Mouse (Mus musculus): ENCODE results near the gene Sp8. TPM values are rescaled to one million over a fixed set of nuclear protein-coding genes. Genes with fewer than 3 reads are reported as not detected.

Gene Sp8
- polyA plus RNA-seq, 1 experiment from 2014 or later = not detected

DNA sequence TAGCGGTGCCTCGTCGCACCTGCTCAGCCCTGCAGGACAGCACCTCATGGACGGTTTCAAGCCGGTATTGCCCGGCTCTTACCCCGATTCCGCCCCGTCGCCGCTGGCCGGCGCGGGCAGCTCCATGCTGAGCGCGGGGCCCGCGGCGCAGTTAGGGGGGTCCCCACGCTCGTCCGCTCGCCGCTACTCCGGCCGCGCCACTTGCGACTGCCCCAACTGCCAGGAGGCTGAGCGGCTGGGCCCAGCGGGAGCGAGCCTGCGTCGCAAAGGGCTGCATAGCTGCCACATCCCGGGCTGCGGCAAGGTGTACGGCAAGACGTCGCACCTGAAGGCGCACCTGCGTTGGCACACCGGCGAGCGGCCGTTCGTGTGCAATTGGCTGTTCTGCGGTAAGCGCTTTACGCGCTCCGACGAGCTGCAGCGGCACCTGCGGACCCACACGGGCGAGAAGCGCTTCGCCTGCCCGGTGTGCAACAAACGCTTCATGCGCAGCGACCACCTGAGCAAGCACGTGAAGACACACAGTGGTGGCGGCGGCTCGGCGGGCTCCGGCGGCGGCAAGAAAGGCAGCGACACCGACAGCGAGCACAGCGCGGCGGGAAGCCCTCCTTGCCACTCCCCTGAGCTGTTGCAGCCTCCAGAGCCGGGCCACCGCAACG is 3.2 kb downstream of the Sp8 start:
- Histone ChIP-seq H3K36me3 (ENCODE audit: insufficient read depth) (no peaks in the 10 kb centered on the region), H3K4me3 (ENCODE audit: low read depth, low read length) (peak overlapping the region; percentile 33), H3K9me3 (ENCODE audit: low read depth, low read length) (no peaks in the 10 kb centered on the region), H3K27ac (ENCODE audit: low read depth) (no peak overlapping the region), H3K4me1 (ENCODE audit: insufficient read depth) (no peaks in the 10 kb centered on the region), H3K4me2 (peak overlapping the region; percentile 56), H3K9ac (no peak overlapping the region), H3K27me3 (ENCODE audit: insufficient read depth, low read length) (peaks cover 88% of the 10 kb centered on the region)
- WGBS = under 1% methylated on average over 78 of the region's 78 CpGs
- ATAC-seq (ENCODE audit: insufficient read depth) (peak; percentile 40; the same call in 1 of the 2 replicates), DNase-seq (no peak)
- no peak for TF ChIP-seq CTCF (IDR thresholded peaks at IDR 0.05; ENCODE audit: low read depth)

DNA sequence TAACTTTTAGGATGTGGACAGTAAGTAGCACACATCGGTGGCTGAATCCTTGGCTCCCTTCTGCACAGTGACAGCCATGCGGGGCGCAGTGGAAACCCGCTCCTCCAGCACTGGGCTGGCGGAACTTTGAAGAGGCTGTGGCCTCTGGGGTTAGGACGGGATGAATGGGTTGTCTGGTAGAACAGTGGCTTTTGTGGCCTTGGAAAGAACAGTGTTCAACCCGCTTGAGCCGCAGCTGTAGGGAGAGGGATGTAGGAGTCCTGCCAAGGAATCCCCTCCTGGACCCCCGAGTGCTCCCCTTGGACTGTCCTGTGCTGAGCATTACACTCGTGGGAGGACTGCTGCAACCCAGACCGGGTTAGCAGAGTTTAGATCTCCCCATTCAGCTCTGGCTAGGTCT is 3.9 kb downstream of the Sp8 start:
- Histone ChIP-seq H3K9ac (no peak overlapping the region), H3K9me3 (ENCODE audit: low read depth, low read length) (no peaks in the 10 kb centered on the region), H3K4me2 (no peak overlapping the region), H3K27me3 (ENCODE audit: insufficient read depth, low read length) (peaks cover 85% of the 10 kb centered on the region), H3K36me3 (ENCODE audit: insufficient read depth) (no peaks in the 10 kb centered on the region), H3K4me1 (ENCODE audit: insufficient read depth) (no peaks in the 10 kb centered on the region), H3K4me3 (ENCODE audit: low read depth, low read length) (no peak overlapping the region), H3K27ac (ENCODE audit: low read depth) (no peak overlapping the region)
- TF ChIP-seq CTCF (IDR thresholded peaks at IDR 0.05; ENCODE audit: low read depth) = no peak
- WGBS = under 1% methylated on average over 11 of the region's 11 CpGs
- ATAC-seq (ENCODE audit: insufficient read depth) (0 out of 2 replicates have a peak, but pooled peaks have one; percentile 4), DNase-seq (no peak)

DNA sequence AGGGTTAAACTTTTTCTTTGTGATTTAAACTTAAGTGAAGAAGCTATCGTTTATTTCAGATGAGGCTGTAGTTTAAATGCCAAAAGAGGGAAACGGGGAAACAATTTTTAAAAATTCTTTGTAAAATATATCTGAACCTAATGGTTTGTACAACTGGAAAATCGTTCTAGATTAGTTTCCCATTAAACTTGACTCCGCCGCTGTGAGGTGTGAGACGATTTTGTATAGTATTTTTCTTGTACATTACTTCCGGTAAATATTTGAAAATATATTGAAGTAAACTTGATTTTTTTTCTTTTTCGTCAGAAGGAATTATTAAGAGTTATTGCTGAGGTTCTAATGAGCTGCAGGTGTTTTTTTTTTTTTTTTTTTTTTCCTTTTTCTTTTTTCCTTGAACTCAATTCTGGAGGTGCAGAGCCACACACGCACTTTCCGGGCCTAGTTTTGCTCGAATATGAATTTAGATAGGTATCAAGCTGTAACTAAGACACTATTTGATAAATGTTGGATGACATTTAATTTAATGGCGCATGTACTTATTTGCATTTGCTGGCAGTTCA is 4.8 kb downstream of the Sp8 start:
- DNase-seq (no peak), ATAC-seq (ENCODE audit: insufficient read depth) (no peak)
- Histone ChIP-seq H3K9me3 (ENCODE audit: low read depth, low read length) (no peaks in the 10 kb centered on the region), H3K4me3 (ENCODE audit: low read depth, low read length) (no peak overlapping the region), H3K9ac (no peak overlapping the region), H3K27me3 (ENCODE audit: insufficient read depth, low read length) (peaks cover 80% of the 10 kb centered on the region), H3K27ac (ENCODE audit: low read depth) (no peak overlapping the region), H3K4me1 (ENCODE audit: insufficient read depth) (no peaks in the 10 kb centered on the region), H3K36me3 (ENCODE audit: insufficient read depth) (no peaks in the 10 kb centered on the region), H3K4me2 (no peak overlapping the region)
- WGBS = 30% methylated on average over 12 of the region's 12 CpGs
- TF ChIP-seq CTCF (IDR thresholded peaks at IDR 0.05; ENCODE audit: low read depth) = no peak

DNA sequence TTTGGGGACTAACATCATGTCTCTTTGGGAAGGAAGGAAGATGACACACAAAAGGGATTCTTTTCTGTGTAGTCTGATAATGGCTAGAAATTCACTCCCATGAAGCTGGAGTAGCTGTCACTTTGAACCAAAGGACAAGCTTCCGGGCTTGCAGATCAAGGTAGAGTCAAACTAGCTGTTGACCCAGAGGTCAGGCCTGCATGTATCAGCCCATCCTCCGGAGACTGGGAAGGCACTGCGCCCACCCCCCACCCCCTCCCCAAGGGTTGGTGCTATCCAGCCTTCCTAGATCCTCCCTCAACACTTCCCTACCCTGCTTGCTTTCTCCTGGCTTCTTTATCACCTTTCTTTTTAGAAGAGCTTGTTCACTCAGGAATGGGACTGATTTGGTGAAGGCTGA is 7.2 kb downstream of the Sp8 start:
- no peak overlapping the region for H3K4me3 ChIP-seq (ENCODE audit: low read depth, low read length)
- no peak overlapping the region for H3K4me2 ChIP-seq
- 7% methylated on average over 3 of the region's 3 CpGs for WGBS
- no peaks in the 10 kb centered on the region for H3K9me3 ChIP-seq (ENCODE audit: low read depth, low read length)
- H3K36me3 ChIP-seq (ENCODE audit: insufficient read depth) = no peaks in the 10 kb centered on the region
- H3K9ac ChIP-seq = no peak overlapping the region
- no peak for ATAC-seq (ENCODE audit: insufficient read depth)
- no peak for DNase-seq
- peaks cover 66% of the 10 kb centered on the region for H3K27me3 ChIP-seq (ENCODE audit: insufficient read depth, low read length)
- no peak for TF ChIP-seq CTCF (IDR thresholded peaks at IDR 0.05; ENCODE audit: low read depth)
- no peak overlapping the region for H3K27ac ChIP-seq (ENCODE audit: low read depth)
- H3K4me1 ChIP-seq (ENCODE audit: insufficient read depth) = no peaks in the 10 kb centered on the region

DNA sequence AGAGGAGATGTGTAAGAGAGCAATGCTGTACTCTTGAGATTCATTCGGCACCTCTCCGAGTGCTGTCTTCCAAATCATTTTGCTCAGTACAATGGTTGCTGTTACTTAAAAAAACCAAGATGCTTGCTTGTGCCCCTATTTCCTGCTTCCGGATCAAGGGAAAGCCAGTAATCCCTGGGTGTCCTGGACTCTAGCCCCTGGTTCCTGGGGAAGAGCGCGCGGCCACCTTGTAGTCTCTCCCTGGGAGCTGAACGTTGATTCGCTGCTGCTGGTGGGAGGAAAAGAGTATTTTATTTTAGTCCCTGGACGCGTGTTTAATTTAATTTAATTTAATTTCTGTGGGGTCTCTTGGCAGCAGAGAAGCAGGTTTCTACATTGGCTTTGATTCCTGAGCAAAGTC is 8.3 kb downstream of the Sp8 start:
- peak overlapping the region; percentile 36 for H3K4me3 ChIP-seq (ENCODE audit: low read depth, low read length)
- H3K27me3 ChIP-seq (ENCODE audit: insufficient read depth, low read length) = peaks cover 59% of the 10 kb centered on the region
- H3K4me1 ChIP-seq (ENCODE audit: insufficient read depth) = no peaks in the 10 kb centered on the region
- no peak overlapping the region for H3K9ac ChIP-seq
- peak overlapping the region; percentile 65 for H3K4me2 ChIP-seq
- no peaks in the 10 kb centered on the region for H3K36me3 ChIP-seq (ENCODE audit: insufficient read depth)
- no peak for ATAC-seq (ENCODE audit: insufficient read depth)
- no peak overlapping the region for H3K27ac ChIP-seq (ENCODE audit: low read depth)
- TF ChIP-seq CTCF (IDR thresholded peaks at IDR 0.05; ENCODE audit: low read depth) = no peak
- no peak for DNase-seq
- 2% methylated on average over 10 of the region's 10 CpGs for WGBS
- no peaks in the 10 kb centered on the region for H3K9me3 ChIP-seq (ENCODE audit: low read depth, low read length)

DNA sequence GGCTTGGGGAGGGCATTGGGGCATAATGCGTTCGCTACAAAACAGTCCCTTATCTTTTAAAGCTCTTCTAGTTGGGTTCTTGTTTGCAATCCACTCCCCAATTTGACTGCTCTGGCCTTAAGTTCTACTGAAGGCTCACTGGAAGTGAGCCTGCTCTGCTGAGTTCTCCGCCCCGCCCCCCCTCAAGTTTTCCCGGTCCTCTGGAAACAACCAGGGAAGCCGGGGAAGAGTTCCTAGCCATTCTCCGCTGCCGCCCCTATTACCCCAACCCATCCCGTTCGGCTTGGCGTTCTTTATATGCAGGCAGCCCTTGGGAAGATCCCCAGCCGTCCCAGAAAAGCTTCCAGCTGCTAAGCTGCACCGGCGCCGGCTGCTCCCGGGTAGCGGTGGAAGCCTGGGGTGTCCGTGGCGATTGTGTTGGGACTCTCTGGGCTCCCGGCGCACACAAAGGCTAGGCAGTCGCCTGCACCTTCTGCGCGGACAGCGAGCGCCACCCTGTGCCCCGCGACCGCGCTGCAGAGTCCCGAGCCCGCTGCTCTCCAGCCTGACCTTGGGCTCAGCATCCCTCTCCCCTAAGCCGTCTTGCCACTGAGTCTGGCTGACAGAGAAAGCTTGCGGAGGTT is 8.8 kb downstream of the Sp8 start:
- Histone ChIP-seq H3K4me2 (peak overlapping the region; percentile 65), H3K9ac (0 out of 2 replicates have a peak overlapping the region, but pooled peaks have one; percentile 16), H3K4me3 (ENCODE audit: low read depth, low read length) (peak overlapping the region; percentile 36), H3K27ac (ENCODE audit: low read depth) (no peak overlapping the region), H3K36me3 (ENCODE audit: insufficient read depth) (no peaks in the 10 kb centered on the region), H3K27me3 (ENCODE audit: insufficient read depth, low read length) (peaks cover 55% of the 10 kb centered on the region), H3K4me1 (ENCODE audit: insufficient read depth) (no peaks in the 10 kb centered on the region), H3K9me3 (ENCODE audit: low read depth, low read length) (no peaks in the 10 kb centered on the region)
- ATAC-seq (ENCODE audit: insufficient read depth) = peak; percentile 98
- WGBS = 1% methylated on average over 34 of the region's 34 CpGs
- peak; percentile 94 for TF ChIP-seq CTCF (IDR thresholded peaks at IDR 0.05; ENCODE audit: low read depth)
- peak; percentile 90 for DNase-seq

DNA sequence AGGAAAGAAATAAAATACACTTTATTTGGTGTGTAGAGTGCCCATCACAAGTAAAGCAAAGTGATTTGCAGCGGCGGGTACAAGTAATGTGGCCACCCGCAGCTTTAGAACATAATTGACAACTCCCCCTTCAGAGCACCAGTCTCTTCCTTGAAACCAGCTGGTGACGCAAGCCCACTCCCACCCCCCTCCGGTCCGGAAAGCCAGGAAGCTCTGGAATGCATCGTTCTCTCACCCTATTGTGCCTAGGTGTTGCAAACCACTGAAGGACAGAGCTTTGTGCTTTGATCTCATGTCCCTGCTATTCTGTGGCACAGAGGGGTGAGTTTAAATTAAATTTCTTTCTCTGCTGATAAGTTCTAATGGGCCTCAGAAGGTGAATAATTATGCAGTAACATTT is 10.0 kb downstream of the Sp8 start:
- H3K27ac ChIP-seq (ENCODE audit: low read depth) = no peak overlapping the region
- 5% methylated on average over 7 of the region's 7 CpGs for WGBS
- TF ChIP-seq CTCF (IDR thresholded peaks at IDR 0.05; ENCODE audit: low read depth) = no peak
- H3K9me3 ChIP-seq (ENCODE audit: low read depth, low read length) = no peaks in the 10 kb centered on the region
- peaks cover 48% of the 10 kb centered on the region for H3K27me3 ChIP-seq (ENCODE audit: insufficient read depth, low read length)
- no peaks in the 10 kb centered on the region for H3K4me1 ChIP-seq (ENCODE audit: insufficient read depth)
- no peak overlapping the region for H3K4me3 ChIP-seq (ENCODE audit: low read depth, low read length)
- ATAC-seq (ENCODE audit: insufficient read depth) (no peak), DNase-seq (no peak)
- no peaks in the 10 kb centered on the region for H3K36me3 ChIP-seq (ENCODE audit: insufficient read depth)
- H3K4me2 ChIP-seq = no peak overlapping the region
- no peak overlapping the region for H3K9ac ChIP-seq

Measured in lung, embryonic 14.5 days (tissue).